Mouse (Mus musculus) midbrain, embryonic 13.5 days (tissue): ENCODE measurements around the gene Aunip. TPM values are rescaled to one million over a fixed set of nuclear protein-coding genes. Genes with fewer than 3 reads are reported as not detected.
A peak's percentile ranks its signal among the peaks of the same experiment; 100 is the strongest.

Experiments used
- ATAC-seq: fragments of 200-750 bp; cut with Nextera tagmentation; 2 replicates; pipeline ENCODE4 v1.8.0; 2017; ENCODE audit warnings: mild to moderate bottlenecking, moderate TSS enrichment, moderate library complexity
- H3K27ac ChIP-seq: fragments of 300-500 bp; sonication (generic); 2 replicates; pipeline ENCODE4 v1.5.1; 2015; ENCODE audit warnings: inconsistent platforms, mild to moderate bottlenecking, moderate library complexity
- H3K27me3 ChIP-seq: fragments of 300-500 bp; sonication (generic); 2 replicates; pipeline ENCODE4 v1.6.1; 2015; ENCODE audit warnings: mild to moderate bottlenecking, inconsistent platforms
- H3K36me3 ChIP-seq: fragments of 300-500 bp; sonication (generic); 2 replicates; pipeline ENCODE4 v1.6.1; 2015; ENCODE audit warnings: mild to moderate bottlenecking, inconsistent platforms
- H3K4me1 ChIP-seq: fragments of 300-500 bp; sonication (generic); replicated peaks from 2 replicates; pipeline ENCODE4 v1.6.1; 2015; ENCODE audit warnings: inconsistent platforms
- H3K4me2 ChIP-seq: fragments of 300-500 bp; sonication (generic); replicated peaks from 2 replicates; pipeline ENCODE4 v1.6.1; 2015; ENCODE audit warnings: moderate library complexity, mild to moderate bottlenecking, inconsistent platforms
- H3K4me3 ChIP-seq: fragments of 300-500 bp; sonication (generic); replicated peaks from 2 replicates; pipeline ENCODE4 v1.5.1; 2015; ENCODE audit warnings: mild to moderate bottlenecking, inconsistent platforms
- H3K9ac ChIP-seq: fragments of 300-500 bp; sonication (generic); replicated peaks from 2 replicates; pipeline ENCODE4 v1.6.1; 2015; ENCODE audit warnings: mild to moderate bottlenecking, inconsistent platforms
- H3K9me3 ChIP-seq: fragments of 300-500 bp; sonication (generic); 2 replicates; pipeline ENCODE4 v1.6.1; 2016; ENCODE audit warnings: mild to moderate bottlenecking, inconsistent platforms
- WGBS: fragments of 180-500 bp; shearing (Covaris S2); methylation state at CpG from one replicate; pipeline ENCODE4 v1.1.7; 2015; 5-methylcytosine and 5-hydroxymethylcytosine counted together
- polyA plus RNA-seq: library from polyadenylated mRNA; unstranded; fragments of >200 nt; fragmentation: Nextera tagmentation; extraction: Ambion mirVana; gene quantifications from 2 replicates; pipeline ENCODE4 v1.2.1, GENCODE M21; 2015

The Aunip gene
- polyA plus RNA-seq, 1 experiment from 2014 or later: 3.9 TPM

DNA sequence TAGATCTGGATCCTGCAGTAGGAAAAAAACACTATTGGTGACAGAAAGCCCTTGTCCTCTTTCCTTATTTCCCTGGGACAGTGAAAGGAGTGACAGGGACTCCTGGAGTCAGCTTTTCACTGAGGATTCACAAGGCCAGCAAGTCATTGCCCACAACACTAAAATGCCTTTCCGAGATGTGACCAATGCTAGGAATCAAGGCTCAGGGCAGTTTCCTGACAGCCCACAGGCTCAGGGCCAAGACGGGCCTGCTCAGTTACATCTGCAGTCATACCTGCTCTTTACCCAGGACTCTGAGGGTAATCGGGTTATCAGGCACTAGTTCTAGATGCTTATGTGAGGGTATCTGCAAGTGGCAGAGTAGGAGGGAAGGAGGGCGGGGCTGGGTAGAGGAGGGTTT, 12.6 kb downstream of the Aunip start:
- no peak for ATAC-seq
- 93% methylated on average over 4 of the region's 4 CpGs for WGBS
- Histone ChIP-seq H3K9me3 (no peaks in the 10 kb centered on the region), H3K4me3 (no peak overlapping the region), H3K4me2 (no peak overlapping the region), H3K27ac (no peak overlapping the region), H3K9ac (no peak overlapping the region), H3K4me1 (no peaks in the 10 kb centered on the region), H3K27me3 (no peaks in the 10 kb centered on the region), H3K36me3 (peaks cover 58% of the 10 kb centered on the region)

DNA sequence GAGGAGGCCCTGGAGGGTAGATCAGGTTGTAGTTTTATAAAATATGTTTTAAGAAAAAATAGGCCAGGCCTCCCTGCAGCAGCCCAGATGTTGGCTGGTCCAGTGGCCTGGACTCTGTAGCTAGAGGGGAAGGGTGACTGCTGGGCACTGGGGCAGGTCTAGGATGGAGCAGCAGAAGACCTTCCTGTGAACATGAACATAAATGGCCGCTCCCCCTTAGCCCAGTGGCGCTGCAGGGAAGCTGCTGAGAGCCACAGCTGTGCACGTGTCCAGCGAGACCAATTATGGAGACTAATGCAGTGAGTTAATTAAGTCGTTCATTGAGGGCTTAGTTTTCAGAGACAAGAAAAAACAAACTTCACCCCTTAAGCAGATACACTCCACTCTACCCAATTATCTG, 15.0 kb downstream of the Aunip start:
- Histone ChIP-seq H3K4me1 (no peaks in the 10 kb centered on the region), H3K27ac (no peak overlapping the region), H3K9me3 (no peaks in the 10 kb centered on the region), H3K4me2 (no peak overlapping the region), H3K27me3 (no peaks in the 10 kb centered on the region), H3K4me3 (no peak overlapping the region), H3K36me3 (peaks cover 82% of the 10 kb centered on the region), H3K9ac (no peak overlapping the region)
- WGBS: 57% methylated on average over 5 of the region's 5 CpGs
- ATAC-seq: 0 out of 2 replicates have a peak, but pooled peaks have one; percentile 24

DNA sequence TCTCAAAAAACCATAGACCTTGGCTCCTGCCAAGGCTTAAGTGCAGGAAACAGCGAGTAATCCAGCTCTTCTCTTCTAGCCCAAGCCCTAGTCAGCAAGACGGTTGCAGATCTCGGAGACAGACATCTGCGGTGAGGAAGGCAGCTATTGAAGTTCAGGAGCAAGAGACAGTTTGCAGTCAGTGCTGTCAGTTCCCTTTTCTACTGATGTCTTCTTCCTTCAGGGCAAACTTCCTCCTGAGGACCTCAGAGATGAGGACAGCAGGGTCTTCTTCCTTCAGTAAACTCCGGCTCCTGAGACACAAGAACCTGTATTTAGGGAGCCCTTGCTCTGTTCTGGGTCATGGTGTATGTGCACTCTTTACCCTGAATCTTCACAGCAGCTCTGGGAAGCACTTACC, 15.4 kb downstream of the Aunip start:
- H3K27me3 ChIP-seq: no peaks in the 10 kb centered on the region
- H3K9me3 ChIP-seq: no peaks in the 10 kb centered on the region
- H3K27ac ChIP-seq: peak overlapping the region; percentile 17; the same call in 1 of the 2 replicates
- ATAC-seq: no peak
- H3K4me2 ChIP-seq: no peak overlapping the region
- H3K36me3 ChIP-seq: peaks cover 85% of the 10 kb centered on the region
- no peaks in the 10 kb centered on the region for H3K4me1 ChIP-seq
- no peak overlapping the region for H3K9ac ChIP-seq
- WGBS: 67% methylated on average over 5 of the region's 5 CpGs
- H3K4me3 ChIP-seq: no peak overlapping the region

DNA sequence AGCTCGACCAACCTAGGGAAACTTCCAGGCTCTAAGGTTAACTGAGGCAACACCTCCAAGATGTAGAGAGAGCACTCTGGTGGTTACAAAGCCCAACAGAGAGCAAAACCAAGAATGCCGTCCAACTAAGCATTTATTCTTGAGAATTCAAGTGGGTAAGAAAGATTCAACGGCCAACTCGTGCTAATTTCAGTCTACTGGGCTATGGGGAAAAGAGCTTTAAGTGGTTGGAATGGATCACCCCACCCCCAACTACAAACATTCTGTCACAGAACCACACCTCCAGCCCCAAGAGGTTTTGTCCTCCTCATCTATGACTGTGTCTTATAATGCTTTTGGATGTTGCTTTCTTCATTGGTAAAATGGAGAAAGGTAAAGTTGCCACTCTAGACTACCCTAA, 22.1 kb downstream of the Aunip start:
- Histone ChIP-seq H3K4me3 (no peak overlapping the region), H3K36me3 (peaks cover 40% of the 10 kb centered on the region), H3K9ac (no peak overlapping the region), H3K27me3 (no peaks in the 10 kb centered on the region), H3K27ac (no peak overlapping the region), H3K4me1 (peaks cover 21% of the 10 kb centered on the region), H3K9me3 (no peaks in the 10 kb centered on the region), H3K4me2 (no peak overlapping the region)
- ATAC-seq: no peak
- WGBS: 88% methylated on average over 4 of the region's 4 CpGs

DNA sequence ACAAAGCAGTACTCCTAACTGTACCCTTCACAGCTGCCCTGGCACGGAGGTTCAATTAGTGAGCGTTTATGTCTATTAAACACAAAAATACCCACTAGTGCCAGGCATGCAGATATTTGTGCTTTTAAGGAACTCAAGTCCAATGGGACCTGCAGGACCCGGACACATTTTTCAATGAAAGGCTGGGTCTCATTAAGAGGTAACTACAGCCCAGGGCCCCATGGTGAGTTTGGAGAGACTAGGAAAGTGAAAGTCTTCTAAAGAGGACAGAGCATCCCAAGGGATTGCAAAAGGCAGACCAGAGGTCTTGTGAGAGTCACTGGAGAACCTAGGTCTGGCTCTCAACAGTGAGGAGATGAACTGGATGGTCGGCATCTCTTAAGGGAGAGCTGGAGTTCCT, 22.6 kb downstream of the Aunip start:
- Histone ChIP-seq H3K9ac (peak overlapping the region; percentile 91; the same call in 1 of the 2 replicates), H3K9me3 (no peaks in the 10 kb centered on the region), H3K4me1 (peaks cover 21% of the 10 kb centered on the region), H3K27me3 (no peaks in the 10 kb centered on the region), H3K4me2 (peak overlapping the region; percentile 98), H3K27ac (no peak overlapping the region), H3K36me3 (peaks cover 40% of the 10 kb centered on the region), H3K4me3 (peak overlapping the region; percentile 96)
- ATAC-seq: no peak
- WGBS: 84% methylated on average over 4 of the region's 4 CpGs

DNA sequence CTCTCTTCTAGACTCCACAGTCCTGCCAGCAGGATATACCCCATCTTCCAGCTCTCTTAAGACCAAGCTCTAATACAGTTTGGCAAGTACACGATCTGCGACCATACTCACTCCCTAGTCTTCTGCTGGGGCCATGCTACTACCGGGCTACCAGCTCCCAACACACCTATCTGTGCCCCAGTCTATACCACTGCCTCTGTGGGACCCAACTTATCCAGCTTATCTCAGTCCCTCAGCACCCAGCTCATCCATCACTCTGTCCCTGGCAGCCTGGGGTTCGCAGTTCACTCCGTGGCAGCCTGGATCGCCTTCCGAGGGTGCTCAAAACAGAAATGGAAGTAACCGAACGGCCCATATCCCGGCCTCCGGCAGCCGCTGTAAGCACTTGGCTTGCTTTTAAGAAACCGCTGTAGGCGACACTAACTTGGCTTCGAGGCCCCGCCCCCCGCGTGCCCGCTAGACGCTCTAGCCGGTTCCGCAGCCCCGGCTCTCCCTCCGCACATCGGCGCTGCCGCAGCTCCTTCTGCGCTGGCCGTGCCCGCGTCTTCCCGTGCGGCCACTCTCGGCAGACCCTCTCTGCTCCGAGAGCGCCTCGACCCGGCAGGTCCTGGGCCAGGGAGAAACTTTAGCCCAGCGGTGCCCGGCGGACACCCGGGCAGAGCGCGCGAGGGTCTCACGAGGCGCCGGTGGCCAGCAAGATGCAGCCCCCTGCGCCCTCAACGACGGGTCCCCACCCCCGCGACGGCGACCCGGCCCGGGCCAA, 23.5 kb downstream of the Aunip start:
- H3K27me3 ChIP-seq: no peaks in the 10 kb centered on the region
- peak overlapping the region; percentile 98 for H3K4me2 ChIP-seq
- H3K36me3 ChIP-seq: peaks cover 40% of the 10 kb centered on the region
- peak overlapping the region; percentile 91 for H3K9ac ChIP-seq
- 1% methylated on average over 47 of the region's 57 CpGs for WGBS
- peaks cover 21% of the 10 kb centered on the region for H3K4me1 ChIP-seq
- H3K4me3 ChIP-seq: peak overlapping the region; percentile 96
- no peak for ATAC-seq
- peak overlapping the region; percentile 83 for H3K27ac ChIP-seq
- H3K9me3 ChIP-seq: no peaks in the 10 kb centered on the region

DNA sequence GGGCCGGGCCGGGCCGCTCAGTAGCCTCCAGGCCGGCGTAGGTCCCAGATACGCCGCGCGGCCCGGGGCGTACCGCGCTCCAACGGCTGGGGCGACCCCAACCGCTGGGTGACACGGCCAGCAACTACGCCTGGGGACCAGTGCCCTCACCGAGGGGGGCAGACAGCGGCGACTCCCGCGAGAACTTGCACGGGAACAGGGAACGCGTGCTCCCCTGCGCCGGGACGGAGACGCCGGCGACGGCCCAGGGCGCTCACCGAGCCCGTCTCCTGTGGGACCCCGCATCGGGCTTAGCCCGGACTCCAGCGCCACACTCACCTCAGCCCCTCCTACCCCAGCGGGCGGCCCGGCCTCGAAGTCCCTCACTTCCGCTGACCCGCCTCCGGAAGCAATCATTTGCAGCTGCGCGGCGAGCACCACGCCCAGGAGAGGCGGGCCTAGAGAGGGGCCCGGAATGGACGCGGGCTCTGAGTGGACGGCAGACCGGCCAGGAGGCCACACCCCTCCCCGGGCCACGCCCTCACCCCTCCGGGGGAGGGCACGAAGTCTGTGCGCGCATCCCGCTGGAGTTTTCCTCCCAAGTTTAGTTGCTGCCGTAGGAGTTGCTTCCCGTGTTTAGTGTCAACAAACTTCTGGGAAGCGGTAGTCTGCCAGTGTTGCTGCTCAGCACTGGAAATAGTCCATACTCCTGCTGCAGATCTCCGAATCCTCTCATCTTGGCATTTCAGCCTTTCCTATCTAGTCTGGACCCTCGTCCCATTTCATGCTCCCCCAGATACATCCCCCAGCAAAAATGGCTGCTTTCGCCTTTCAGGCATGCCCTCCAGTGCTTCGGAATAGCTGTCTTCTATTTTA, 24.4 kb downstream of the Aunip start, which contains the start of gene Mtfr1l:
Mtfr1l (minus strand) TSS at position 456 of the 855 bp plus-strand sequence.
- Histone ChIP-seq H3K4me1 (peaks cover 21% of the 10 kb centered on the region), H3K27ac (peak within 1 kb of the TSS; percentile 83), H3K36me3 (peaks cover 40% of the 10 kb centered on the region), H3K9me3 (no peaks in the 10 kb centered on the region), H3K4me3 (peak within 1 kb of the TSS; percentile 96), H3K4me2 (peak within 1 kb of the TSS; percentile 98), H3K27me3 (no peaks in the 10 kb centered on the region), H3K9ac (peak within 1 kb of the TSS; percentile 91)
- ATAC-seq: peak; percentile 98
- under 1% methylated on average over 68 of the region's 71 CpGs for WGBS

DNA sequence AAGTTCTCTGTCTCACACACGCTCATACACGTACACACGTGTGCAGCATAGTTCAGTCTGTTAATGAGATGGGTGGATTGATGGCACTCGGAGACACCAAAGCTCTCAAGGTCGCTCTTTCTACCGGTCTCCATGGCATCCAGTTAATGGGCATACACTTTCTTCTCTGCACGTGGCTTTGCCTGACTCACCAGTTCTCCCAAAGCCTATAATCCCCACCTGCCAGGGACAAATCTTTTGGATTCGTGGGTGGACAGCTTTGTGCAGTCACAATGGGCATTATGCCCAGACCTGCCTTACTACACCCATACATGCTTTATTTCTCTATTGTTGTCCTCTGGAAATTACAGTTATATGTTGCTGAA, 25.0 kb downstream of the Aunip start:
- Histone ChIP-seq H3K4me2 (peak overlapping the region; percentile 98), H3K4me3 (peak overlapping the region; percentile 96), H3K27ac (no peak overlapping the region), H3K36me3 (peaks cover 40% of the 10 kb centered on the region), H3K9me3 (no peaks in the 10 kb centered on the region), H3K4me1 (peaks cover 21% of the 10 kb centered on the region), H3K27me3 (no peaks in the 10 kb centered on the region), H3K9ac (peak overlapping the region; percentile 91)
- 10% methylated on average over 8 of the region's 8 CpGs for WGBS
- no peak for ATAC-seq

DNA sequence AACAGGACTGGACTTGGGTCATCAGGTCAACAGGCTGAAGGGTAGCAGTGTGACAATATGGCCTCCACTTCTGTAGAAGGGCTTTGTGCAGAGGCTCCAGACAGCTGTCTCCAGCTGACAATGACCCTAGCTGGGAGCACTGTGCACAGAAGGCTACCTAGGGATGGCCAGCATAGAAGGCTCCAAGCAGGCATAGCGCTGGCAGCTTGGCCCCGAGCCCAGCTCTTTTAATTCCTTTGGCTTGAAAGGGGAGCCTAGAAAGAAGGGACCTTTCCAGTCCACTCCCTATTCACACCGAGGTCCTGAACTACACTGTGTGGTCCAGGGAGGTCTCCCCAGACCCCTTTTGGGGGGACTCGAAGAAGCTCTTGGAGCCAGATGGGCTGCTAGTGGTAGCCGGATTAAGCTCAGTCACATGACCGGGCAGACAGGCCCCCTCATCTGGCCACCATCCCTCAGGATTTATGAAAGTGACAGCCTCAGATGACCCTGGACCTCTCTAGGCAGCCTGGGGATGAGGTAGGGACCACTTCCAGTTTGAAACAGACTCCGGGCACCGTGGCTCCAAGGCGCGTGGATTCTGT, 28.3 kb downstream of the Aunip start:
- H3K4me2 ChIP-seq: no peak overlapping the region
- H3K9ac ChIP-seq: no peak overlapping the region
- peaks cover 55% of the 10 kb centered on the region for H3K36me3 ChIP-seq
- H3K4me3 ChIP-seq: no peak overlapping the region
- no peak for ATAC-seq
- H3K27ac ChIP-seq: no peak overlapping the region
- H3K4me1 ChIP-seq: peaks cover 12% of the 10 kb centered on the region
- WGBS: 78% methylated on average over 10 of the region's 10 CpGs
- no peaks in the 10 kb centered on the region for H3K27me3 ChIP-seq
- H3K9me3 ChIP-seq: no peaks in the 10 kb centered on the region

DNA sequence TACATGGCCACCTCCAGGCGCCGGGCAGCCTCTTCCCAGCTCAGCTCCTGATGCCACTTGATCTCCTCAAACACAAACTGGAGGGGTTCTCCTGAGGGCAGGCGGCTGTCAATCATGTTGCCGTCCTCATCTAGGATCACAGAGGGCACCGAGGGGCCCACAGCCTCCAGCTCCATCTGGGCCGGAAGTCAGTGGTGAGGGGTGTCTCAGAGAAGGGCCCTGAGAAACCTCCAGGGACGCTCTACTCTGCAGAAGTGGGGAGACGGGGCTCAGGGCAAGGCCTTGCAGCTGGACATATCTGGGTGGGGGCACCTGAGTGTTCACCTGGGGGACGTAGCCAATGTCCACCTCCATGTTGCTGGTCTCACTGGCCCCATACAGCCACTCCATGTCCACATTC, 31.9 kb downstream of the Aunip start:
- peaks cover 90% of the 10 kb centered on the region for H3K36me3 ChIP-seq

DNA sequence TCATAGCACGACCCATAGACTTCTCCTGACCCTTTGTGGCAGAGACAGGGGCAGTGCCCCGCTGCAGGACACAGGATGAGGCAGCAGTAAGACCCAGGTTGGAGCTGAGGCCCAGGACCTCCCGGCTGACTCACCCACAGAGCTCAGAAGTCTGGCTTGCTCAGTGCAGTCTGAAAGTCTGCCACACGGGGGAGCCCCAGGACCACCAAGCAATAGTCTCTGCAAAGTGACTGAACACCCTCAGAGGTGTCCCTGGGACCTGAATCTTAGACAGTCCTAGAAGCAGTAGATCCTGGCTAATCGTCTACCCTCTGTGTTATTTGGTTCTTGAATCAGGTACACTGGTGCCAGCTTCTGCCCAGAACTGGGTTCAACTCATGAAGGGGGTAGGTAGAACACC, 32.5 kb downstream of the Aunip start:
- Histone ChIP-seq H3K27me3 (no peaks in the 10 kb centered on the region), H3K9ac (no peak overlapping the region), H3K36me3 (peaks cover 87% of the 10 kb centered on the region), H3K4me2 (no peak overlapping the region), H3K9me3 (no peaks in the 10 kb centered on the region), H3K4me1 (peaks cover 16% of the 10 kb centered on the region), H3K4me3 (no peak overlapping the region), H3K27ac (no peak overlapping the region)
- ATAC-seq: peak; percentile 78
- WGBS: 11% methylated on average over 5 of the region's 5 CpGs

More for the DNA sequence above, 31.9 kb downstream of the Aunip start:
- no peaks in the 10 kb centered on the region for H3K27me3 ChIP-seq
- H3K9ac ChIP-seq: no peak overlapping the region
- H3K4me2 ChIP-seq: no peak overlapping the region
- no peaks in the 10 kb centered on the region for H3K9me3 ChIP-seq
- H3K27ac ChIP-seq: no peak overlapping the region
- ATAC-seq: no peak
- WGBS: 93% methylated on average over 9 of the region's 9 CpGs
- H3K4me3 ChIP-seq: no peak overlapping the region
- H3K4me1 ChIP-seq: peaks cover 12% of the 10 kb centered on the region
